Mouse (Mus musculus) erythroblast, embryonic 14.5 days (primary cell): ENCODE measurements around the gene Tspan9.

ENCODE experiments used
- GATA1 ChIP-seq: IDR thresholded peaks from 2 replicates; pipeline ENCODE4 v1.6.1; 2012; ENCODE audit warnings: low read length, inconsistent platforms, mixed read lengths
- TAL1 ChIP-seq: IDR thresholded peaks from 3 replicates; pipeline ENCODE4 v1.6.1; 2012; ENCODE audit warnings: low read length, inconsistent platforms, mixed read lengths

DNA sequence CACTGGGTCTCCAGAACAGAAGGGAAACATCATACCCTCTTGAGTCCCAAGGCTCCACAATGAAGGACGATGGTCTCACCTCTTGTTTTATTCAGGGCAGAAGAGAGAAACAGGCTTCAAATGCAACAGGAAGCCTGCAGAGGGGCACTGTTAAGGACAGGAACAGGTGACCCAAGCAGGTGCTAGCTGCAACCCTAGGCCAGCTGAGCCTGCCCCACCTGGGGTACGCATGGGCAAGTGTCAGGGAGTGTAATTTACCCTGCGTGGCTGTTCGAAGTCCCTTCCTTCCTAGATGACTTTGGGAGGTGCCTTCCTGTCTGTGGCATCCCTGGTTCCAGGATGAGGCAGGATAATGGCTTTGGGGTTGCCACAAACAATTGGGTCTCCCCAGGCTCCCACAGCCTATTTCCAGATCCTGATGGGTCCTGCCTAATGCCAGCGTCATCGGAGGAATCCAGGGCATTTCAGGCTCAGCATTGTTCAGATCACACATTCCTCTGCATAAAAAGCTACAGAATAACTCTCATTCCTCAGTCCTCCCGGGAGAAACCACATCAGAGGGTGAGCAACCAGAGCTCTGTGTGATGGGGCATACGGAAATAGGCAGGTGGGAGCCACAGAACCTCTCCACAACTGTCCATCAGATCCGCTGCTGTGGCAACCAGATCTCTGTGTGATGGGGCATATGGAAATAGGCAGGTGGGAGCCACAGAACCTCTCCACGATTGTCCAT lies 90.2 kb downstream of the Tspan9 start:
- TF ChIP-seq GATA1 = no peak
- no peak for TF ChIP-seq TAL1
